Mouse (Mus musculus) kidney, postnatal 0 days (tissue): ENCODE results near the gene Rpa2. TPM values are rescaled to one million over a fixed set of nuclear protein-coding genes. Genes with fewer than 3 reads are reported as not detected.
"Not testable (repeated sequence)": the region's sequence is repeated elsewhere in the genome, so short reads cannot be mapped to it uniquely, and the experiment has no call there.

Experiments
- ATAC-seq: fragments of 200-750 bp; cut with Nextera tagmentation; replicated peaks from 2 replicates; pipeline ENCODE4 v1.8.0; 2017; ENCODE audit warnings: low read depth, moderate number of reproducible peaks, moderate TSS enrichment, moderate library complexity; ENCODE audit not compliant: low FRiP score
- DNase-seq: peaks from one replicate; pipeline ENCODE4 v3.0.0-alpha.2; 2016; ENCODE audit warnings: low spot score
- H3K27ac ChIP-seq: fragments of 300-500 bp; sonication (generic); 2 replicates; pipeline ENCODE4 v1.5.1; 2014; ENCODE audit warnings: mild to moderate bottlenecking
- H3K27me3 ChIP-seq: fragments of 300-500 bp; sonication (generic); 2 replicates; pipeline ENCODE4 v1.6.1; 2014; ENCODE audit warnings: low read length, mixed read lengths; ENCODE audit not compliant: insufficient read depth
- H3K36me3 ChIP-seq: fragments of 300-500 bp; sonication (generic); 2 replicates; pipeline ENCODE4 v1.6.1; 2014; ENCODE audit warnings: low read length, mixed read lengths; ENCODE audit not compliant: insufficient read depth
- H3K4me1 ChIP-seq: fragments of 300-500 bp; sonication (generic); replicated peaks from 2 replicates; pipeline ENCODE4 v1.6.1; 2014; ENCODE audit warnings: antibody characterized with exemption, low read length, mixed read lengths; ENCODE audit not compliant: insufficient read depth
- H3K4me2 ChIP-seq: fragments of 300-500 bp; sonication (generic); 2 replicates; pipeline ENCODE4 v1.6.1; 2014; ENCODE audit warnings: mild to moderate bottlenecking, low read length, moderate library complexity, mixed read lengths
- H3K4me3 ChIP-seq: fragments of 300-500 bp; sonication (generic); replicated peaks from 2 replicates; pipeline ENCODE4 v1.5.1; 2014; ENCODE audit warnings: low read depth, low read length
- H3K9ac ChIP-seq: fragments of 300-500 bp; sonication (generic); 2 replicates; pipeline ENCODE4 v1.6.1; 2014; ENCODE audit warnings: low read depth, low read length
- H3K9me3 ChIP-seq: fragments of 300-500 bp; sonication (generic); replicated peaks from 2 replicates; pipeline ENCODE4 v1.6.1; 2016; ENCODE audit warnings: low read length, inconsistent platforms, mixed read lengths
- CTCF ChIP-seq: IDR thresholded peaks from 2 replicates; pipeline ENCODE4 v1.5.1; 2016; ENCODE audit warnings: antibody characterized with exemption, low read depth, mild to moderate bottlenecking, moderate library complexity
- WGBS: fragments of 180-500 bp; shearing (Covaris S2); extraction: QIAGEN DNeasy Blood & Tissue Kit; methylation state at CpG from one replicate; pipeline ENCODE4 v1.1.7; 2014; 5-methylcytosine and 5-hydroxymethylcytosine counted together
- polyA plus RNA-seq: library from polyadenylated mRNA; unstranded; fragments of >200 nt; fragmentation: Nextera tagmentation; extraction: Ambion mirVana; gene quantifications from 2 replicates; pipeline ENCODE4 v1.2.1, GENCODE M21; 2015

The Rpa2 gene
- polyA plus RNA-seq, 1 experiment from 2014 or later = 60.0 TPM

- TF ChIP-seq CTCF = no peak
- DNase-seq (no peak), ATAC-seq (no peak)
- H3K9me3 ChIP-seq = no peaks in the 10 kb centered on the region
- H3K27me3 ChIP-seq = no peaks in the 10 kb centered on the region; the same call in 1 of the 2 replicates
- H3K4me1 ChIP-seq = no peaks in the 10 kb centered on the region
- 60% methylated on average over 7 of the region's 7 CpGs for WGBS
- H3K4me3 ChIP-seq = no peak overlapping the region
- H3K36me3 ChIP-seq = no peaks in the 10 kb centered on the region
- H3K4me2 ChIP-seq = no peak overlapping the region
- no peak overlapping the region for H3K27ac ChIP-seq
- no peak overlapping the region for H3K9ac ChIP-seq
Observed at GRCm38 (mm10) chr4:132795171-132795570, 27.0 kb downstream of the Rpa2 start.

GRCm38 (mm10) chr4:132796196-132796886 is 28.2 kb downstream of the Rpa2 start, which contains the start of gene Themis2:
Gene Themis2 (minus strand): TSS chr4:132796387.
- peak; percentile 40 for DNase-seq
- under 1% methylated on average over 21 of the region's 21 CpGs for WGBS
- Histone ChIP-seq H3K9me3 (no peaks in the 10 kb centered on the region), H3K4me3 (peak within 1 kb of the TSS; percentile 24), H3K27me3 (no peaks in the 10 kb centered on the region; the same call in 1 of the 2 replicates), H3K36me3 (no peaks in the 10 kb centered on the region), H3K9ac (peak within 1 kb of the TSS; percentile 15; the same call in 1 of the 2 replicates), H3K27ac (no peak within 1 kb of the TSS), H3K4me2 (peak within 1 kb of the TSS; percentile 51), H3K4me1 (no peaks in the 10 kb centered on the region)
- no peak for ATAC-seq
- TF ChIP-seq CTCF = no peak

GRCm38 (mm10) chr4:132797461-132797860 is 29.3 kb downstream of the Rpa2 start:
- peak; percentile 25; the same call in 1 of the 2 replicates for TF ChIP-seq CTCF
- Histone ChIP-seq H3K9me3 (no peaks in the 10 kb centered on the region), H3K27ac (no peak overlapping the region), H3K36me3 (no peaks in the 10 kb centered on the region), H3K27me3 (no peaks in the 10 kb centered on the region; the same call in 1 of the 2 replicates), H3K4me3 (no peak overlapping the region), H3K4me2 (no peak overlapping the region), H3K4me1 (no peaks in the 10 kb centered on the region), H3K9ac (no peak overlapping the region)
- 63% methylated on average over 1 of the region's 1 CpGs for WGBS
- no peak for ATAC-seq
- DNase-seq = no peak

GRCm38 (mm10) chr4:132798028-132798427 is 29.9 kb downstream of the Rpa2 start:
- 70% methylated on average over 4 of the region's 4 CpGs for WGBS
- Histone ChIP-seq H3K4me3 (no peak overlapping the region), H3K4me2 (no peak overlapping the region), H3K4me1 (no peaks in the 10 kb centered on the region), H3K27ac (no peak overlapping the region), H3K9me3 (no peaks in the 10 kb centered on the region), H3K9ac (no peak overlapping the region), H3K27me3 (no peaks in the 10 kb centered on the region; the same call in 1 of the 2 replicates), H3K36me3 (no peaks in the 10 kb centered on the region)
- ATAC-seq = no peak
- no peak for TF ChIP-seq CTCF
- no peak for DNase-seq

- H3K9me3 ChIP-seq, H3K4me3 ChIP-seq, H3K36me3 ChIP-seq, H3K9ac ChIP-seq, ATAC-seq, H3K27me3 ChIP-seq, H3K4me2 ChIP-seq, DNase-seq, H3K27ac ChIP-seq, H3K4me1 ChIP-seq: not testable (repeated sequence)
- WGBS = 85% methylated on average over 3 of the region's 3 CpGs
Observed at GRCm38 (mm10) chr4:132798666-132799065, 30.5 kb downstream of the Rpa2 start.

- Histone ChIP-seq H3K9ac (no peak overlapping the region), H3K4me3 (no peak overlapping the region), H3K27ac (no peak overlapping the region), H3K4me2 (no peak overlapping the region), H3K36me3 (no peaks in the 10 kb centered on the region), H3K4me1 (no peaks in the 10 kb centered on the region), H3K9me3 (no peaks in the 10 kb centered on the region), H3K27me3 (no peaks in the 10 kb centered on the region; the same call in 1 of the 2 replicates)
- ATAC-seq (no peak), DNase-seq (no peak)
- 88% methylated on average over 4 of the region's 4 CpGs for WGBS
- no peak for TF ChIP-seq CTCF
Observed at GRCm38 (mm10) chr4:132799845-132800244, 31.7 kb downstream of the Rpa2 start.
